Mouse (Mus musculus) bone marrow, adult 2 months (tissue): ENCODE measurements around the gene Alox15.

ENCODE experiments used
- CTCF ChIP-seq: fragments of 200-500 bp; IDR thresholded peaks from 2 replicates; pipeline ENCODE4 v1.5.1; 2011; ENCODE audit warnings: low read length, control low read depth; ENCODE audit not compliant: control insufficient read depth, insufficient read depth
- POLR2A ChIP-seq: fragments of 200-500 bp; IDR thresholded peaks from 2 replicates; pipeline ENCODE4 v1.6.1; 2011; ENCODE audit warnings: low read depth, mild to moderate bottlenecking, control low read depth, low read length, borderline replicate concordance; ENCODE audit not compliant: control insufficient read depth

GRCm38 (mm10) chr11:70339481-70339880, 12.3 kb downstream of the Alox15 start:
- TF ChIP-seq CTCF: no peak
- TF ChIP-seq POLR2A: no peak
